Comparison of ENCODE assay signal across 16 mouse cellular contexts in genomic region chr6:84677770-84678169, GRCm38 (mm10).
"Had no signal": no experiment of that assay in that cellular context is flagged by ENCODE, and none has a peak within 500 bp of the region (broad histone marks: within the 10 kb centered on the region; RNA-seq: fewer than 3 reads in every experiment).

No protein-coding gene starts in this region.

- H3K27me3 ChIP-seq: megakaryocyte, embryonic 14.5 days; midbrain, embryonic 13.5 days; midbrain, embryonic 15.5 days; neural tube, embryonic 12.5 days; stomach, embryonic 15.5 days had no signal

- H3K9ac ChIP-seq: liver, postnatal 0 days; lung, embryonic 14.5 days; midbrain, embryonic 13.5 days; midbrain, embryonic 15.5 days; neural tube, embryonic 12.5 days; stomach, embryonic 15.5 days had no signal

- H3K9me3 ChIP-seq: midbrain, embryonic 15.5 days; stomach, embryonic 15.5 days had no signal

- H3K4me1 ChIP-seq: megakaryocyte, embryonic 14.5 days; midbrain, embryonic 13.5 days; midbrain, embryonic 15.5 days; neural tube, embryonic 12.5 days; stomach, embryonic 15.5 days had no signal

- H3K36me3 ChIP-seq: midbrain, embryonic 13.5 days; midbrain, embryonic 15.5 days; neural tube, embryonic 12.5 days; stomach, embryonic 15.5 days had no signal

- ATAC-seq: liver, postnatal 0 days; midbrain, embryonic 13.5 days; midbrain, embryonic 15.5 days had no signal

- H3K4me3 ChIP-seq: megakaryocyte, embryonic 14.5 days; midbrain, embryonic 13.5 days; midbrain, embryonic 15.5 days; neural tube, embryonic 12.5 days; stomach, embryonic 15.5 days had no signal

- DNase-seq: liver, postnatal 0 days; lung, embryonic 14.5 days; lung, postnatal 14 days; lung, postnatal 36 days; right cerebral cortex, postnatal 14 days; thymus, adult 2 months; thymus, postnatal 25 days; thymus, postnatal 4 days had no signal

- H3K27ac ChIP-seq: macrophage; midbrain, embryonic 13.5 days; midbrain, embryonic 15.5 days; neural tube, embryonic 12.5 days; stomach, embryonic 15.5 days; stomach, postnatal 0 days had no signal

- H3K4me2 ChIP-seq: lung, embryonic 14.5 days; midbrain, embryonic 11.5 days; midbrain, embryonic 13.5 days; midbrain, embryonic 15.5 days; neural tube, embryonic 12.5 days; stomach, embryonic 15.5 days had no signal
